Mouse (Mus musculus) stomach, postnatal 0 days (tissue): Measurements from ENCODE around the gene Spdye4b.

Experiments used
- CTCF ChIP-seq: IDR thresholded peaks from 2 replicates; pipeline ENCODE4 v1.5.1; 2016; ENCODE audit warnings: antibody characterized with exemption, low read depth, mild to moderate bottlenecking, moderate library complexity
- EP300 ChIP-seq: optimal IDR thresholded peaks from 2 replicates; pipeline ENCODE3; 2016; ENCODE audit warnings: antibody characterized with exemption

DNA sequence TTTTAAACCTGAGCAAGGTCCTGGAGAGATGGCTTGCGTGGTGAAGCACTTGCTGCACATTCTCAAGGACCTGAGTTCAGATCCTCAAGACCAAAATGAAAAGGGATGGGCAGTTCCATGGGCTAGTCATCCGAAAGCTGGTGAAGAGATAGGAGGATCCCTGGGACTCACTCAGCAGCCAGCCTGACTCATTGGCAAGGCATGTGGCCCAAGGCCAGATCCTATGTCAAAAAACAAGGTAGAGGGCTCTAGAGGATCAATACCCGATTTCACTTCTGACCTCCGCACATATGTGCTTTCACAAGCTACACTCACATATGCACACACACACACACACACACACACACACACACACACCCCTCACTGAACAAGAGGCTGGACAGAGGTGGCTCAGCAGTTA, 15.7 kb downstream of the Spdye4b start:
- no peak for TF ChIP-seq CTCF
- no peak for TF ChIP-seq EP300
